Mouse (Mus musculus): Measurements from ENCODE around the gene Otogl. TPM values are rescaled to one million over a fixed set of nuclear protein-coding genes. Genes with fewer than 3 reads are reported as not detected.

Gene Otogl
- polyA plus RNA-seq (2015; fragmentation: Nextera tagmentation; extraction: Ambion mirVana) = 0.62 and 0.92 TPM in 2 replicates

GRCm38 (mm10) chr10:107912084-107912573 lies at the start of gene Otogl:
TSS of gene Otogl (minus strand) at chr10:107912134.

GRCm38 (mm10) chr10:107719806-107720205 lies 192.1 kb downstream of the Otogl start, which contains the start of gene Ptprq:
TSS of gene Ptprq (minus strand) at chr10:107720051.

Other genes with a start within 250 kb of the Otogl start
- gene Ptprq, start 192.1 kb downstream of the Otogl start, polyA plus RNA-seq (2015; fragmentation: Nextera tagmentation; extraction: Ambion mirVana) = 0.05 TPM in 2 replicates